Mouse (Mus musculus) ovary, postnatal 14 days (tissue): Measurements from ENCODE around the gene Ccm2l.

Experiments
- DNase-seq: peaks from one replicate; pipeline ENCODE4 v3.0.0; 2022; ENCODE audit warnings: low spot score

The Ccm2l gene

DNA sequence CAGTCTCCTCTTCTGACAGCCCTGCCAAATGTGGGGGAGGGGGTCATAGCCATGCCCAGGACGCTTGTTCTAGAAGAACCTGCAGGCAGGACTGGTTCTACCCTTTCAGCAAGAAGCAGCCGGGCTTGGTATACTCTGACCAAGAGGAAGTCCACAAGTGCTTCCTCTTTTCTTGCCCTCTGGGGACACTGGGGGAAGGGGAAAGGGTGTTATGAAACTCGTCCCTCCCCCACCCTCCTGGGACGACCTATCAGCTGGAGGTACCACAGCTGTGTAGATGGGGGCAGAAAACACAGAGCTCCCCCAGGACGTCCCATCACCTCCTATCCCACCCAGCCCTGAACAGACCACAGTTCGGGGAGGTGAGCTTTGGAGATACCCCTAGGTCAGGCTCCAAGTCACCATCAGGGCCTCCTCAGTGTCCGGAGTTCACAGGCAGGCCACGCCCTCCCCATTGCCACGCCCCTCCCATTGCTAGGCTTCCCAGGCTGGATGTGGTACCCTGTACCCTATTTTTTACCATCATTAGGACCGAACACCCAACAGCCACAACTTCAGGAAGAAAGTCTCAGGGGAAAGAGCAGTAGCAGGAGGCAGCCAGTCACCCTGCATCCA lies 24.9 kb downstream of the Ccm2l start:
- no peak for DNase-seq

DNA sequence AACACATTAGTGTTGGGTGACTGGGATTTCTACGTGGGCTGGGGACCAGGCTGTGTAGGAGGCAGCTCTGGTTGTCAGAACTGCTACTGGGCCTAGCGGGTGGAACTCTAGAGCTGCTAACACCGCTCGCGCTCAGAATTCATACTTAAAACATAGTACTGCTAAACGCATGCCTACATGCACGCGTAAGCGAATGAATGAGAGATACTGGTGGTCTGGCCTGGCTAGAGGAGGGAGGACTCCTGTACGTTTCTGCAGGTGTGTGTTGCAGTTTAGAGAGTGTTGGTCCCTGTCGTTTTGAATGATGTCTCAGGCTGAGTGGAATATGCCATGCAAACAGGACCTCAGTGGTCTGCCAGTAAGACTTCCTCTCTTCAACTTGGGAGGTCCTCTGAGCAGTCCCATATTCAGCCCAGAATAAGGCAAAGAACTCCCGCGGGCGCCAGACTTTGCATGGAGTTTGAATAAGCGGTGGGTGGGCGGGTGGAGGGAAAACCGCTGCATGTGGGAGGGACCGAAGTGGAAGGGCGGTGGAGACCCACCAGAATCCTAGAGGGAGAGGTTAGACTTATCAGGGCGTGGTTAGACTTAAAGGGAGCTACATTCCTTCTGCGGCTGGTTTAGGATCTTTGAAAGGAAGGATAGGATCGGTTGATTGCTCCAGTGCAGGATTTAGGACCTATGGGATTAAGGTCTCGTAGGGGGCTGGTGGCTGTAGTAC lies 41.5 kb downstream of the Ccm2l start:
- DNase-seq: no peak

DNA sequence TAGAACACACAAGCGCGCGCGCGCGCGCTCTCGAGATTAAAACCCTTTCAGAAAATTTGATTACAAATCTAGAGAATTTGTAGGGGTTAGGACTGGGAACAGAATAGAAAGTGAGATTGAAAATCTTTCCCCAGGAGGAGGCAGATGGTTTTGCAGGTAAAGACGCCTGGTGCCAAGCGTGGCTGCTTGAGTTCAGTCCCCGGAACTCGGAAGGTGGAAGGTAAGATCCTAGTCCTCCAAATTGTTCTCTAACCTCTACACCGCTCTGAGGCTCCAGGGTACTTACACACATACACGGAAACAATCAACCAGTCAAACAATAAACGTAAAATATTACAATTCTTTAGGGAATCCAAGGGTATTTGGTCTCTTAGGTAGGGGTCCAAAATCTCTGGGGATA lies 42.0 kb downstream of the Ccm2l start:
- DNase-seq: no peak

GRCm38 (mm10) chr2:153108313-153109264 lies 42.8 kb downstream of the Ccm2l start, which contains the start of gene Hck:
TSS of gene Hck (plus strand) at chr2:153108468.
- peak; percentile 37 for DNase-seq

- DNase-seq: no peak
Observed at GRCm38 (mm10) chr2:153109596-153109995, 43.8 kb downstream of the Ccm2l start.

DNA sequence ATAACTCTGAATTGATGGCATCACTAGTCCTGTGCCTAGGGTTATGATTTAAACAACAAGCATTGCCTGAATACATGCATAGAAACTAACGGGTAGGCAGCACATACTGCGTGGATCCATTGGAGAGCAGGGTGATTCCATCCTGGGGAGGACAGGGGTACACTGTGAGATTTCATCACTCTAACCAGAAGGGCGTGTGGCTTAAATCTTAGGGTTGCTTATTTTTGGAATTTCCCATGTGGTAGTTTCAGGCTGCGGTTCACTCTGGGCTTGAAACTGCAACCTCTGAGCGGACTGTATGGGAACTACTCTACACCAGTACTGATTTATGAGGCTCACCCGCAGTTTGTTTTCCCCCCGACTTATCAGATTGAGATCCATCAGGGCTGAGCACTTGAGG lies 45.5 kb downstream of the Ccm2l start:
- DNase-seq: no peak

GRCm38 (mm10) chr2:153115679-153116081 lies 49.9 kb downstream of the Ccm2l start:
- no peak for DNase-seq

DNA sequence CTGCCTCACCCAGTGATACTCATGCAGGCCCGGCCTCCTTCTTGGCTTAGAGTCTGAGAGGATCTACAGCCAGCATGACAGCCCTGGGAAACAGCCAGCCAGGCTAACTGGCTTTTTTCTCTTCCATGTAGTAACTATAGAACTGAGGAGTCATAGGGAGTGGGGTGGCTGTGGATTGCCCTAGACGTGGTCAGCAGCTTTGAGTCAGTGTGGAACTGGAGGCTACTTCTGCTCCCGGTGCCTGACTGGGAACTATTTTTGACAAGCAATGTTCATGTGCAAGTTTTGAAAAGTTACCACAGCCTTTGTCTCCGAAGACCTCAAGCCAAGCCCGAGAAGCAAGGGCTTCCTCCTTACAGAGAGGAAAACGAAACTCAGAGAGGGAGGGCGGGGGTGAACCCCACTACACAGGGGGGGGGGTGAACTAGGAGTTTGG lies 51.3 kb downstream of the Ccm2l start:
- DNase-seq: no peak

DNA sequence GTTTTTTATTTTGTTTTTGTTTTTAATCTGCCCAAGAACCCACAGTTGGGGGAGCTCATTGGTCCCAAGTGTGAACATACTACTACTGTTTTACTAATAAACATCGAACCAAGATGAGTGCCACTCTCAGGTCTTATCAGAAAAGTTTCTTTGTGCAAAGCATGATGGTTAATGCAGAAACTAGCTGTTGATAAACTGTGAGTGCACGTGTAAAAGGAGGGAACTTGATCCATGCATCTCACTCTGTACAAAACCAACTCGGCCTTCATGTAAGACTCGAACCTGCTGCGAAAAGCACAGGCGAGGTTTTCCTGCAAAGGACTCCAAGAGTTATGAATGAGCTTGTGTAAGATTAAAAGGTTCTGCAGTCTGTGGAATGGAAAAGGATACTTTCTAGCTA lies 53.7 kb downstream of the Ccm2l start:
- no peak for DNase-seq

- no peak for DNase-seq
Observed at GRCm38 (mm10) chr2:153120126-153120525, 54.4 kb downstream of the Ccm2l start.

GRCm38 (mm10) chr2:153121821-153122615 lies 56.3 kb downstream of the Ccm2l start:
- no peak for DNase-seq

DNA sequence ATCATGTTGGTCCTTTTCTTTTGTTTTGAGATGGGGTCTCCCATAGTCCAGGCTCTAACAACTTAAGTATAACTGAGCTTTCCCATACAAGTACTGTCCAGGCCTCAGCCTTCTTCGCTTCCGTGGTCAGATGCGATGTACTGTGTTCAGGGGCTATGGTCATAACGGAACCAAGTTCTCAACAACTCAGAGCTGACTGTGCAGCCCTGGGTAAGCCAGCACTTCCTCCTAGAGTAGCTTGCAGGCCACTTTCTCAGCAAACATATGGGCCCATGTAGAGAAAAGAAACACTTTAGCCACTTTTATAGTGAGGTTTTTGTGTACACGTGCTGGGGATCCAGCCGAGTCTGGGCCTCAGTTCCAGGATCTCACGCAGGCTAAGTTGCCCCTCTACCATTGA lies 56.9 kb downstream of the Ccm2l start:
- DNase-seq: no peak

DNA sequence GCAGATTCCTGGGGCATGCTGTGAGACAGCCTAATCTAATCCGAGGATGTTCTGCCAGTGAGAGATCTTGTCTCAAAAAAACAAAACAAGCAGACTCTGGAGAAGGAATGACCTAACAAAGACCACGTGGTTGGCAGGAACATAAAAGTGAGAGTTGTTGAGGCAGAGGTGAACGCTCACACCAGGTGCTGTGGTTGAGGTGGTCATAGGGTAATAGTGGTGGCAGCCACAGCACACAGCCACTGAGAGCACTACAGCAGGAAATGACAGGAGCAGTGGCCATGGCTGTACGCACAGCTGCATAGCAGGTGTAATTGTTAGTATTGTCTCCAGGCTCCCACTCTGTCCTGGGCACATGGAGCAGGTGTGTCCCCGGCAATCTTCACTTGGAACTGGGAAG lies 60.1 kb downstream of the Ccm2l start:
- no peak for DNase-seq

DNA sequence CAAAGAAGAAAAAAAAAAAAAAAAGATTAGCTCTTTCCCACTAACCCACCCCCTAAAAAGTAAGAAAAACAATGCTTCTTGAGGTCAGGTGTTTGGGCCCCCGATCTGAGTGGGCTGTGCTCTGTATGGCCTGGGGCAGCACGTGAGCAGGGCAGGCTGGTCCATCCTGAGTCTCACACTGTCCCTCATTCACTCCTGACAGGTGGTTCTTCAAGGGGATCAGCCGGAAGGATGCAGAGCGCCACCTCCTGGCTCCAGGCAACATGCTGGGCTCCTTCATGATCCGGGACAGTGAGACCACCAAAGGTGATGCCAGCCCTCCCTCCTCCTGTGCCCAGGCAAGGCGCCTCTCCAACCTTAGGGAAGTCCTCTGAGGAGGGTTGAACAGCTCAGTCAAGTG lies 65.3 kb downstream of the Ccm2l start:
- no peak for DNase-seq
